8 mouse cellular contexts compared by ENCODE assay signal in the genomic region with DNA sequence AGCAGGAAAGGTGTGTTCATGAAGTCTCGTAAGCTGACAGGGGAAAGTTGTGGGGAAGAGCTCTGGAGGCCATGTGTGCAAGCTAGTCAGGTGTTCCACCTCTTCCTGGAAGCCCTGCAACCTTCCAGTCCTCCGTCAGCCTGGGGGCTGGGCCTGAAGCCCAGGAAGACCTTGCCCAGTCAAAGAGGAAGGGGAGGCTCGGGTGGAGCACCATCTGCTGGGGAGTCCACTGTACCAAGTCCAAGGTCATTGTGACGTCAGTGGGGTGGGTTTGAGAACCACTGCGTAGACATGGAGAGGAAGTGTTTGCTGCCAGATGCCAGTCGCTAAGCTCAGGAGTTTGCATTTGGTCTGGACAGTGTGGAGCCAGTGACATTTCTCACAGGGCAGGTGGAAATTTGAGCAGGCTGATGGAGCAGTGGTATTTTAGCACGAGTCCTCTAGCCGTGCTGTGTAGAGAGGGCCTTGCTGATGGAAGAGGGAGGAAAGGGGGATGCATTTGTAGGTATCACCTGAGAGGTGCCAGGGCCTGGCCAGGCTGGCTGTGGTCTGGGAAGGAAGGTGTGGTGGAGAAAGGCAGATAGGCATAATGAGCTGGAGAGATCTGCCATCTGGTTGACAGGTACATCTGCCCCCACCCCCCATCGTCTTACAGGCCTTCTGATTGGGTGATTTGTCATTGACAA. TPM values are rescaled to one million over a fixed set of nuclear protein-coding genes. Genes with fewer than 3 reads are reported as not detected.
DNase-seq lines count a peak whose midpoint lies in the region; ATAC-seq and TF ChIP-seq lines count a peak whose summit lies in the region.

No protein-coding gene starts in this region.

- WGBS in intestine, embryonic 15.5 days = 49% methylated on average over 9 of the region's 9 CpGs
- 46% methylated on average over 9 of the region's 9 CpGs for WGBS in lung, embryonic 15.5 days
- 83% methylated on average over 9 of the region's 9 CpGs for WGBS in forebrain, embryonic 15.5 days
- 83% methylated on average over 9 of the region's 9 CpGs for WGBS in forebrain, postnatal 0 days

- peaks cover 83% of the 10 kb centered on the region for H3K4me1 ChIP-seq in bone marrow macrophage, adult 2 months (ENCODE audit: control insufficient read depth, insufficient read depth, low read length)
- H3K4me1 ChIP-seq in intestine, embryonic 15.5 days (replicated peaks) = peaks cover 59% of the 10 kb centered on the region
- H3K4me1 ChIP-seq in lung, embryonic 15.5 days = peaks cover 63% of the 10 kb centered on the region
- H3K4me1 ChIP-seq in forebrain, embryonic 15.5 days = peaks cover 27% of the 10 kb centered on the region
- peaks cover 13% of the 10 kb centered on the region for H3K4me1 ChIP-seq in forebrain, postnatal 0 days (ENCODE audit: insufficient read depth)

- no peak for TF ChIP-seq CTCF in bone marrow macrophage, adult 2 months (IDR thresholded peaks at IDR 0.05; ENCODE audit: low read depth, low read length)
- TF ChIP-seq CTCF in forebrain, postnatal 0 days (IDR thresholded peaks at IDR 0.05; ENCODE audit: low read depth) = no peak

- peak; percentile 75 for ATAC-seq in intestine, embryonic 15.5 days
- no peak for ATAC-seq in lung, embryonic 15.5 days (ENCODE audit: borderline replicate concordance, extremely low read depth, low FRiP score, low TSS enrichment)
- ATAC-seq in forebrain, embryonic 15.5 days (replicated peaks) = no peak
- ATAC-seq in forebrain, postnatal 0 days = no peak

- H3K27me3 ChIP-seq in intestine, embryonic 15.5 days (replicated peaks) = no peaks in the 10 kb centered on the region
- H3K27me3 ChIP-seq in lung, embryonic 15.5 days = no peaks in the 10 kb centered on the region
- H3K27me3 ChIP-seq in forebrain, embryonic 15.5 days = no peaks in the 10 kb centered on the region
- H3K27me3 ChIP-seq in forebrain, postnatal 0 days (ENCODE audit: insufficient read depth, low read length) = no peaks in the 10 kb centered on the region

- H3K27ac ChIP-seq in bone marrow macrophage, adult 2 months (ENCODE audit: insufficient read depth, low read depth, low read length) = peak overlapping the region; percentile 95
- H3K27ac ChIP-seq in intestine, embryonic 15.5 days = peak overlapping the region; percentile 69
- H3K27ac ChIP-seq in lung, embryonic 15.5 days = peak overlapping the region; percentile 15; the same call in 1 of the 2 replicates
- no peak overlapping the region for H3K27ac ChIP-seq in forebrain, embryonic 15.5 days (replicated peaks)
- H3K27ac ChIP-seq in forebrain, postnatal 0 days (ENCODE audit: low read depth, low read length) = no peak overlapping the region

- H3K36me3 ChIP-seq in intestine, embryonic 15.5 days = no peaks in the 10 kb centered on the region
- H3K36me3 ChIP-seq in lung, embryonic 15.5 days = no peaks in the 10 kb centered on the region; the same call in 1 of the 2 replicates
- H3K36me3 ChIP-seq in forebrain, embryonic 15.5 days = peaks cover 5% of the 10 kb centered on the region; the same call in 1 of the 2 replicates
- no peaks in the 10 kb centered on the region; the same call in 1 of the 2 replicates for H3K36me3 ChIP-seq in forebrain, postnatal 0 days (ENCODE audit: insufficient read depth)

- no peak overlapping the region for H3K9ac ChIP-seq in intestine, embryonic 15.5 days
- no peak overlapping the region for H3K9ac ChIP-seq in lung, embryonic 15.5 days
- no peak overlapping the region for H3K9ac ChIP-seq in forebrain, embryonic 15.5 days (replicated peaks)
- H3K9ac ChIP-seq in forebrain, postnatal 0 days = no peak overlapping the region

- no peaks in the 10 kb centered on the region for H3K9me3 ChIP-seq in intestine, embryonic 15.5 days
- no peaks in the 10 kb centered on the region for H3K9me3 ChIP-seq in lung, embryonic 15.5 days
- H3K9me3 ChIP-seq in forebrain, embryonic 15.5 days = no peaks in the 10 kb centered on the region
- no peaks in the 10 kb centered on the region for H3K9me3 ChIP-seq in forebrain, postnatal 0 days (ENCODE audit: low read length)

- no peak overlapping the region for H3K4me3 ChIP-seq in bone marrow macrophage, adult 2 months (ENCODE audit: insufficient read depth, low read length)
- H3K4me3 ChIP-seq in intestine, embryonic 15.5 days (replicated peaks) = no peak overlapping the region
- H3K4me3 ChIP-seq in lung, embryonic 15.5 days = no peak overlapping the region
- H3K4me3 ChIP-seq in forebrain, embryonic 15.5 days = no peak overlapping the region
- no peak overlapping the region for H3K4me3 ChIP-seq in forebrain, postnatal 0 days (ENCODE audit: low read depth, low read length)

- H3K4me2 ChIP-seq in intestine, embryonic 15.5 days (replicated peaks) = peak overlapping the region; percentile 39; the same call in 1 of the 2 replicates
- H3K4me2 ChIP-seq in lung, embryonic 15.5 days = no peak overlapping the region
- H3K4me2 ChIP-seq in forebrain, embryonic 15.5 days (replicated peaks) = no peak overlapping the region
- H3K4me2 ChIP-seq in forebrain, postnatal 0 days (ENCODE audit: low read depth) = no peak overlapping the region

- TF ChIP-seq POLR2A in bone marrow macrophage, adult 2 months (IDR thresholded peaks at IDR 0.05; ENCODE audit: borderline replicate concordance, low read depth, low read length) = no peak

- peak; percentile 74 for DNase-seq in ovary, adult 18-20 months (ENCODE audit: low spot score)
- DNase-seq in ovary, postnatal 10 days (ENCODE audit: low spot score) = no peak
- no peak for DNase-seq in embryo, embryonic 10 days (ENCODE audit: low spot score)
- DNase-seq in forebrain, postnatal 0 days = no peak

RNA-seq across cellular contexts. Expression of gene Capzb, which starts 5.4 kb away (rescaled TPM):
- polyA plus RNA-seq in bone marrow macrophage, adult 2 months (2012; ENCODE audit: insufficient read depth, insufficient read length, missing spikeins) = 483 and 496 TPM in 2 replicates
- 410 and 425 TPM in 2 replicates for polyA plus RNA-seq in intestine, embryonic 15.5 days (2015; fragmentation: Nextera tagmentation; extraction: Ambion mirVana)
- 454 and 467 TPM in 2 replicates for polyA plus RNA-seq in lung, embryonic 15.5 days (2015; fragmentation: Nextera tagmentation; extraction: Ambion mirVana)
- polyA plus RNA-seq in forebrain, embryonic 15.5 days (2015; fragmentation: Nextera tagmentation; extraction: Ambion mirVana) = 312 and 323 TPM in 2 replicates
- 98.3 and 113 TPM in 2 replicates for total RNA-seq in forebrain, postnatal 0 days (2014; rRNA removed)
- 315 and 325 TPM in 2 replicates for polyA plus RNA-seq in forebrain, postnatal 0 days (2015; fragmentation: Nextera tagmentation; extraction: Ambion mirVana)

Comparison
In these comparisons a context has a peak if more than half of its experiments do, and no peak if none do; other contexts are left out.
1. H3K27ac ChIP-seq: peak in bone marrow macrophage, adult 2 months (single experiment), intestine, embryonic 15.5 days (single experiment) and lung, embryonic 15.5 days (single experiment); none in forebrain, embryonic 15.5 days (single experiment) and forebrain, postnatal 0 days (single experiment).